In genomic region chrX:36691365-36691764, GRCm38 (mm10) we compare ENCODE assay signal across 24 mouse cellular contexts. TPM values are rescaled to one million over a fixed set of nuclear protein-coding genes. Genes with fewer than 3 reads are reported as not detected.
DNase-seq lines count a peak whose midpoint lies in the region; ATAC-seq lines count a peak whose summit lies in the region.
"Had no signal": no experiment of that assay in that cellular context is flagged by ENCODE, and none has a peak within 500 bp of the region (broad histone marks: within the 10 kb centered on the region; RNA-seq: fewer than 3 reads in every experiment).

No protein-coding gene starts in this region.

- H3K36me3 ChIP-seq in forebrain, embryonic 14.5 days (ENCODE audit: control insufficient read depth, insufficient read depth, low read length) = no peaks in the 10 kb centered on the region
- H3K36me3 ChIP-seq: embryonic facial prominence, embryonic 15.5 days; forebrain, embryonic 10.5 days; forebrain, embryonic 15.5 days; heart, embryonic 10.5 days; hindbrain, embryonic 13.5 days had no signal

- no peak overlapping the region for H3K4me2 ChIP-seq in forebrain, embryonic 14.5 days (ENCODE audit: low read length)
- H3K4me2 ChIP-seq: embryonic facial prominence, embryonic 15.5 days; forebrain, embryonic 15.5 days; hindbrain, embryonic 13.5 days had no signal

- no peak overlapping the region for H3K27ac ChIP-seq in forebrain, embryonic 14.5 days (ENCODE audit: low read depth, low read length)
- H3K27ac ChIP-seq: embryonic facial prominence, embryonic 15.5 days; forebrain, embryonic 10.5 days; forebrain, embryonic 15.5 days; heart, embryonic 10.5 days; hindbrain, embryonic 13.5 days; hindbrain, postnatal 0 days had no signal

- WGBS in forebrain, embryonic 14.5 days = 82% methylated on average over 5 of the region's 5 CpGs

- peak; percentile 15 for DNase-seq in thymus, postnatal 14 days
- DNase-seq in thymus, postnatal 10 days (ENCODE audit: low spot score in 2 of 2) = no peak
- peak; percentile 49 to 58 for DNase-seq in B cell, adult 2 months
- DNase-seq in forebrain, embryonic 14.5 days (ENCODE audit: low spot score) = no peak
- no peak for DNase-seq in left cerebral cortex, adult 11 months (ENCODE audit: low spot score)
- no peak for DNase-seq in kidney, adult 11 months
- DNase-seq: adrenal gland, postnatal 14 days; cerebellum, adult 11-12 months; cerebellum, adult 9-11 months; embryo, embryonic 11 days; gastrocnemius, postnatal 36 days; heart, adult 18-20 months; heart, postnatal 10 days; heart, postnatal 4 days had no signal

- H3K4me3 ChIP-seq in forebrain, embryonic 14.5 days (ENCODE audit: low read depth, low read length) = no peak overlapping the region
- H3K4me3 ChIP-seq: embryonic facial prominence, embryonic 15.5 days; erythroblast, embryonic 14.5 days; forebrain, embryonic 10.5 days; forebrain, embryonic 15.5 days; heart, embryonic 10.5 days; hindbrain, embryonic 13.5 days had no signal

- H3K9me3 ChIP-seq in forebrain, embryonic 14.5 days (replicated peaks; ENCODE audit: control insufficient read depth, low read length) = no peaks in the 10 kb centered on the region
- H3K9me3 ChIP-seq: embryonic facial prominence, embryonic 15.5 days; forebrain, embryonic 10.5 days; forebrain, embryonic 15.5 days; heart, embryonic 10.5 days; hindbrain, embryonic 13.5 days had no signal

- H3K27me3 ChIP-seq in forebrain, embryonic 14.5 days (replicated peaks; ENCODE audit: control insufficient read depth, insufficient read depth, low read length) = no peaks in the 10 kb centered on the region
- H3K27me3 ChIP-seq: embryonic facial prominence, embryonic 15.5 days; forebrain, embryonic 15.5 days; hindbrain, embryonic 13.5 days had no signal

- ATAC-seq in hematopoietic stem cell, adult 5-6 weeks (replicated peaks in 1 of 2; ENCODE audit: insufficient read depth in 1 of 2, low FRiP score in 2 of 2, low TSS enrichment in 1 of 2, low read depth in 1 of 2, poor library complexity in 2 of 2, severe bottlenecking in 2 of 2) = peak; percentile 51 to 65; a peak in 3 of 4 replicates
- ATAC-seq in forebrain, embryonic 14.5 days = no peak
- ATAC-seq: activated CD4-positive, CD25-positive, alpha-beta regulatory T cell, adult 4 months; forebrain, embryonic 15.5 days; hindbrain, postnatal 0 days; Patski had no signal

- H3K4me1 ChIP-seq in forebrain, embryonic 14.5 days (ENCODE audit: control insufficient read depth, insufficient read depth, low read length) = no peaks in the 10 kb centered on the region
- H3K4me1 ChIP-seq: embryonic facial prominence, embryonic 15.5 days; forebrain, embryonic 10.5 days; forebrain, embryonic 15.5 days; heart, embryonic 10.5 days; hindbrain, embryonic 13.5 days had no signal

- no peak overlapping the region for H3K9ac ChIP-seq in forebrain, embryonic 14.5 days (ENCODE audit: low read length)
- H3K9ac ChIP-seq: embryonic facial prominence, embryonic 15.5 days; forebrain, embryonic 15.5 days; hindbrain, embryonic 13.5 days had no signal

RNA-seq across cellular contexts. Expression of gene Akap17b, which starts 46.2 kb away (rescaled TPM):
- total RNA-seq in hematopoietic stem cell, adult 5-6 weeks (2017) = 10.7 and 12.1 TPM in 2 replicates
- polyA plus RNA-seq in forebrain, embryonic 14.5 days (2014; fragmentation: Nextera tagmentation; extraction: Ambion mirVana) = 3.6 and 4.1 TPM in 2 replicates
- polyA plus RNA-seq: erythroblast, embryonic 14.5 days had no signal

RNA-seq across cellular contexts. Expression of gene Slc25a43, which starts 52.1 kb away (rescaled TPM):
- total RNA-seq in hematopoietic stem cell, adult 5-6 weeks (2017) = 1.8 and 2.2 TPM in 2 replicates
- 0.40 and 0.51 TPM in 2 replicates for polyA plus RNA-seq in forebrain, embryonic 14.5 days (2014; fragmentation: Nextera tagmentation; extraction: Ambion mirVana)
- polyA plus RNA-seq: erythroblast, embryonic 14.5 days had no signal

Comparison
In these comparisons a context has a peak if more than half of its experiments do, and no peak if none do; other contexts are left out.
1. DNase-seq: peak in thymus, postnatal 14 days (single experiment) and B cell, adult 2 months (2 of 2); none in thymus, postnatal 10 days (0 of 2), forebrain, embryonic 14.5 days (single experiment), left cerebral cortex, adult 11 months (single experiment) and kidney, adult 11 months (single experiment).